Mouse (Mus musculus) heart, adult 2 months (tissue): ENCODE measurements at regions not wholly inside any gene's neighbourhood (a gene's known extent, or its start where the extent isn't known, plus 50 kb on each side); places are given as distances from the start of the nearest gene placed in this dataset.
"Not testable (repeated sequence)": the region's sequence is repeated elsewhere in the genome, so short reads cannot be mapped to it uniquely, and the experiment has no call there.

ENCODE experiments used
- DNase-seq, 2 experiments: peaks; one replicate each; pipeline ENCODE4 v3.0.0; 2021
- H3K27ac ChIP-seq: fragments of 200-600 bp; 2 replicates; pipeline ENCODE4 v1.8.1; 2022
- H3K27me3 ChIP-seq: fragments of 200-500 bp; 2 replicates; pipeline ENCODE4 v1.6.1; 2012; ENCODE audit warnings: mild to moderate bottlenecking, low read length, inconsistent platforms, mixed read lengths; ENCODE audit not compliant: control insufficient read depth, insufficient read depth
- H3K36me3 ChIP-seq: fragments of 200-500 bp; 2 replicates; pipeline ENCODE4 v1.6.1; 2012; ENCODE audit warnings: low read length, inconsistent platforms; ENCODE audit not compliant: control insufficient read depth, insufficient read depth
- H3K4me1 ChIP-seq: fragments of 200-500 bp; 2 replicates; pipeline ENCODE4 v1.6.1; 2011; ENCODE audit warnings: low read length; ENCODE audit not compliant: control insufficient read depth, insufficient read depth
- H3K4me3 ChIP-seq: fragments of 200-600 bp; 2 replicates; pipeline ENCODE4 v1.8.1; 2022
- H3K79me2 ChIP-seq: fragments of 200-500 bp; replicated peaks from 2 replicates; pipeline ENCODE4 v1.6.1; 2012; ENCODE audit warnings: mild to moderate bottlenecking, inconsistent platforms, low read length, moderate library complexity, mixed read lengths; ENCODE audit not compliant: control insufficient read depth, insufficient read depth
- H3K9ac ChIP-seq: fragments of 200-500 bp; 2 replicates; pipeline ENCODE4 v1.6.1; 2012; ENCODE audit warnings: low read depth, mild to moderate bottlenecking, control low read depth, inconsistent platforms, low read length, mixed read lengths
- WGBS: fragments of 180-500 bp; shearing (Covaris S2); methylation state at CpG from one replicate; pipeline ENCODE4 v1.1.7; 2018; 5-methylcytosine and 5-hydroxymethylcytosine counted together
- intact Hi-C: fragments of 180-260 bp; cut with DNase I; formaldehyde crosslinking; loops from one replicate; pipeline ENCODE4 v1.15.1; 2025

- H3K9ac ChIP-seq, H3K27ac ChIP-seq, H3K4me1 ChIP-seq, H3K4me3 ChIP-seq, H3K36me3 ChIP-seq, H3K79me2 ChIP-seq, intact Hi-C loops, H3K27me3 ChIP-seq: not testable (repeated sequence)
- DNase-seq = peak; percentile 11 to 19
- WGBS = 80% methylated on average over 18 of the region's 18 CpGs
Observed at GRCm38 (mm10) chr1:85339821-85340220, 69.5 kb upstream of the C130026I21Rik start.
